Mouse (Mus musculus) neural tube, embryonic 12.5 days (tissue): Measurements from ENCODE around the gene Ttc23. TPM values are rescaled to one million over a fixed set of nuclear protein-coding genes. Genes with fewer than 3 reads are reported as not detected.

Experiments used
- ATAC-seq: fragments of 200-750 bp; cut with Nextera tagmentation; 2 replicates; pipeline ENCODE4 v1.8.0; 2017; ENCODE audit warnings: low read depth, mild to moderate bottlenecking, moderate TSS enrichment, moderate library complexity; ENCODE audit not compliant: low FRiP score
- H3K27ac ChIP-seq: fragments of 300-500 bp; sonication (generic); 2 replicates; pipeline ENCODE4 v1.5.1; 2016
- H3K27me3 ChIP-seq: fragments of 300-500 bp; sonication (generic); replicated peaks from 2 replicates; pipeline ENCODE4 v1.6.1; 2016; ENCODE audit warnings: mild to moderate bottlenecking
- H3K36me3 ChIP-seq: fragments of 300-500 bp; sonication (generic); 2 replicates; pipeline ENCODE4 v1.6.1; 2016; ENCODE audit warnings: mild to moderate bottlenecking
- H3K4me1 ChIP-seq: fragments of 300-500 bp; sonication (generic); 2 replicates; pipeline ENCODE4 v1.6.1; 2016
- H3K4me2 ChIP-seq: fragments of 300-500 bp; sonication (generic); replicated peaks from 2 replicates; pipeline ENCODE4 v1.6.1; 2016; ENCODE audit warnings: mild to moderate bottlenecking
- H3K4me3 ChIP-seq: fragments of 300-500 bp; sonication (generic); 2 replicates; pipeline ENCODE4 v1.5.1; 2016
- H3K9ac ChIP-seq: fragments of 300-500 bp; sonication (generic); 2 replicates; pipeline ENCODE4 v1.6.1; 2016; ENCODE audit warnings: mild to moderate bottlenecking
- H3K9me3 ChIP-seq: fragments of 300-500 bp; sonication (generic); 2 replicates; pipeline ENCODE4 v1.6.1; 2016; ENCODE audit warnings: mild to moderate bottlenecking
- WGBS: fragments of 180-500 bp; shearing (Covaris S2); methylation state at CpG from one replicate; pipeline ENCODE4 v1.1.7; 2016; 5-methylcytosine and 5-hydroxymethylcytosine counted together
- microRNA-seq: library from miRNA; unstranded; fragments of <30 nt; microRNA quantifications from one replicate; pipeline ENCODE4, GENCODE M21; 2017
- polyA plus RNA-seq: library from polyadenylated mRNA; unstranded; fragments of >200 nt; fragmentation: Nextera tagmentation; extraction: Ambion mirVana; gene quantifications from 2 replicates; pipeline ENCODE4 v1.2.1, GENCODE M21; 2016

Gene Ttc23
- polyA plus RNA-seq, 1 experiment from 2014 or later, result 23.7 TPM

GRCm38 (mm10) chr7:67793449-67793848, 146.2 kb downstream of the Ttc23 start:
- ATAC-seq, result no peak
- Histone ChIP-seq H3K9ac (no peak overlapping the region), H3K4me2 (no peak overlapping the region), H3K9me3 (no peaks in the 10 kb centered on the region), H3K4me3 (no peak overlapping the region), H3K36me3 (no peaks in the 10 kb centered on the region), H3K27ac (no peak overlapping the region), H3K4me1 (no peaks in the 10 kb centered on the region; the same call in 1 of the 2 replicates), H3K27me3 (no peaks in the 10 kb centered on the region)
- 67% methylated on average over 7 of the region's 7 CpGs for WGBS

- H3K9me3 ChIP-seq, result no peaks in the 10 kb centered on the region
- H3K27ac ChIP-seq, result no peak overlapping the region
- no peaks in the 10 kb centered on the region for H3K36me3 ChIP-seq
- ATAC-seq, result no peak
- no peak overlapping the region for H3K4me3 ChIP-seq
- WGBS, result 47% methylated on average over 8 of the region's 8 CpGs
- no peaks in the 10 kb centered on the region for H3K27me3 ChIP-seq
- no peaks in the 10 kb centered on the region for H3K4me1 ChIP-seq
- no peak overlapping the region for H3K9ac ChIP-seq
- H3K4me2 ChIP-seq, result no peak overlapping the region
Measured at GRCm38 (mm10) chr7:67797065-67797464, 149.9 kb downstream of the Ttc23 start.

GRCm38 (mm10) chr7:67798476-67798875, 151.3 kb downstream of the Ttc23 start:
- H3K36me3 ChIP-seq, result no peaks in the 10 kb centered on the region
- no peaks in the 10 kb centered on the region for H3K9me3 ChIP-seq
- peaks cover 4% of the 10 kb centered on the region; the same call in 1 of the 2 replicates for H3K27me3 ChIP-seq
- no peak overlapping the region for H3K4me3 ChIP-seq
- H3K4me1 ChIP-seq, result no peaks in the 10 kb centered on the region
- no peak overlapping the region for H3K4me2 ChIP-seq
- no peak overlapping the region for H3K27ac ChIP-seq
- WGBS, result 88% methylated on average over 4 of the region's 4 CpGs
- no peak for ATAC-seq
- H3K9ac ChIP-seq, result no peak overlapping the region

- ATAC-seq, result no peak
- no peaks in the 10 kb centered on the region for H3K9me3 ChIP-seq
- WGBS, result 90% methylated on average over 6 of the region's 6 CpGs
Measured at GRCm38 (mm10) chr7:67800547-67800946, 153.3 kb downstream of the Ttc23 start.

GRCm38 (mm10) chr7:67801022-67801421, 153.8 kb downstream of the Ttc23 start:
- 78% methylated on average over 4 of the region's 4 CpGs for WGBS
- Histone ChIP-seq H3K4me2 (no peak overlapping the region), H3K27me3 (peaks cover 4% of the 10 kb centered on the region; the same call in 1 of the 2 replicates), H3K9ac (no peak overlapping the region), H3K27ac (no peak overlapping the region), H3K4me1 (no peaks in the 10 kb centered on the region), H3K9me3 (no peaks in the 10 kb centered on the region), H3K36me3 (no peaks in the 10 kb centered on the region), H3K4me3 (no peak overlapping the region)
- ATAC-seq, result no peak

More at GRCm38 (mm10) chr7:67800547-67800946, 153.3 kb downstream of the Ttc23 start:
- peaks cover 4% of the 10 kb centered on the region; the same call in 1 of the 2 replicates for H3K27me3 ChIP-seq
- no peak overlapping the region for H3K9ac ChIP-seq
- no peak overlapping the region for H3K4me3 ChIP-seq
- H3K4me1 ChIP-seq, result no peaks in the 10 kb centered on the region
- no peak overlapping the region for H3K4me2 ChIP-seq
- no peak overlapping the region for H3K27ac ChIP-seq
- H3K36me3 ChIP-seq, result no peaks in the 10 kb centered on the region

- ATAC-seq, result peak; percentile 84
- Histone ChIP-seq H3K27ac (no peak overlapping the region), H3K9me3 (no peaks in the 10 kb centered on the region), H3K4me1 (no peaks in the 10 kb centered on the region), H3K4me2 (peak overlapping the region; percentile 71), H3K36me3 (no peaks in the 10 kb centered on the region), H3K27me3 (peaks cover 4% of the 10 kb centered on the region; the same call in 1 of the 2 replicates), H3K4me3 (peak overlapping the region; percentile 36), H3K9ac (0 out of 2 replicates have a peak overlapping the region, but pooled peaks have one; percentile 13)
- 17% methylated on average over 28 of the region's 28 CpGs for WGBS
Measured at GRCm38 (mm10) chr7:67803015-67803856, 156.0 kb downstream of the Ttc23 start.

GRCm38 (mm10) chr7:67803857-67804215, 156.6 kb downstream of the Ttc23 start:
- no peak overlapping the region for H3K27ac ChIP-seq
- H3K9me3 ChIP-seq, result no peaks in the 10 kb centered on the region
- 0 out of 2 replicates have a peak overlapping the region, but pooled peaks have one; percentile 13 for H3K9ac ChIP-seq
- peak; percentile 56; the same call in 1 of the 2 replicates for ATAC-seq
- WGBS, result 22% methylated on average over 13 of the region's 13 CpGs
- peak overlapping the region; percentile 36 for H3K4me3 ChIP-seq
- peaks cover 4% of the 10 kb centered on the region; the same call in 1 of the 2 replicates for H3K27me3 ChIP-seq
- no peaks in the 10 kb centered on the region for H3K4me1 ChIP-seq
- H3K36me3 ChIP-seq, result no peaks in the 10 kb centered on the region
- H3K4me2 ChIP-seq, result peak overlapping the region; percentile 71

Small RNA genes within 50 kb of the gene (microRNA-seq; reads per million reads assigned to microRNA genes)
- gene Gm23844, result not detected

Other genes starting within 250 kb of the Ttc23 start
- 35.2 and 35.6 TPM in 2 replicates for gene Lrrc28, start 2.1 kb upstream of the Ttc23 start, polyA plus RNA-seq
- gene Synm, start 112.3 kb downstream of the Ttc23 start, polyA plus RNA-seq, result 12.0 and 14.7 TPM in 2 replicates